Mouse (Mus musculus) adrenal gland, postnatal 36 days (tissue): ENCODE data around the gene Gtpbp4. TPM values are rescaled to one million over a fixed set of nuclear protein-coding genes. Genes with fewer than 3 reads are reported as not detected.
"Not testable (repeated sequence)": the region's sequence is repeated elsewhere in the genome, so short reads cannot be mapped to it uniquely, and the experiment has no call there.

Source experiments
- DNase-seq, 2 experiments: peaks; one replicate each; pipeline ENCODE4 v3.0.0; 2021; ENCODE audit warnings: mixed read lengths in 1 of 2
- long read RNA-seq, 2 experiments: library from polyadenylated mRNA; stranded (forward); transcript quantifications; one replicate each; pipeline ENCODE4 v2.0.0; 2021; ENCODE audit warnings: borderline sequencing depth in 2 of 2
- total RNA-seq, 2 experiments: library from RNA; stranded (reverse); gene quantifications; 2 replicates each; pipeline ENCODE4 v1.2.3; 2021

Gtpbp4 gene
- total RNA-seq: 10 to 100 TPM; 64.4 to 76.0 TPM
- long read RNA-seq, experiment 1, full-length matches to known transcripts: 58 of 84 reads
- long read RNA-seq, experiment 1, partial matches to known transcripts: 22 of 84 reads
- long read RNA-seq, experiment 1, other reads (novel, unspliced or antisense): 4 of 84 reads
- long read RNA-seq, experiment 2, full-length matches to known transcripts: 24 of 25 reads
- long read RNA-seq, experiment 2, partial matches to known transcripts: 0 of 25 reads
- long read RNA-seq, experiment 2, other reads (novel, unspliced or antisense): 1 of 25 reads

DNA sequence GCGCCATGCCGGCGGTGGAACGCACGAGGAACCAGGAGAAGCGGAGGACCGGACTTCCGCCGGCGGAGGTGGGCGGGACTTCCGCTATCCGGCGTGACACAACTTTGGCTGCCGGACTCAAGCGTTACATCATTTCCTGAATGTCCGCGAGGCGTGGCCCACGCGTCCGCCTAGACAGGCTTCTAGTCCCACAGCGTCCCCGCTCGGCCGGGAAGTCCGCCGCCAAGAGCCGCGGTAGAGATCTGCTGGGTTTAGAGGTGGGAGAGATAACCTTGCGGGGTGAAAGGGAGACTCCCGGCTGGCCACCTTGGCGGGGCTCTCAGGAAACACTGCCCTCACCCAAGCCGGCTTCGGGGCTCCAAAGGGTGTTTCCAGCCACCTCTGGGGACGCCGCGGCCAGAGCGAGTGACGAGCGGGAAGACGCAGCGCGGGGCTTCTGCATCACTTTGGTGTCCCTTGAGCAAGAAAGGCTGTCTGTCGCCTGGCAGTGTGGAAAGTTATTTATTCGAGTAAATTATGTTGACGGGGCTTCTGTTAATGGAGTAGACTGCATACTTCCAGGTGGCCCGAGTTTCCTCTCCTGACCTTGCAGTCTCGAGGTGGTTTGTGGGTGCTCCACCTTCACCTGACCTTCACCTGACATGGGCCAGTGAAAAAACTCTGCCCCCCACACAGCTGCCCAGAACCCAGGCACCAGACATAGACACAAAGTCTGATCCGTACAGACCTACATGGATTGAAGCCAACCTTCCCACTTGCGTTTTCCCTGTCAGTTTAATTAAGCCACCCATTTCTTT, at the start of gene Gtpbp4:
TSS of gene Gtpbp4 (minus strand) at position 94 of the 797 bp plus-strand sequence.
- DNase-seq: peak; percentile 98

DNA sequence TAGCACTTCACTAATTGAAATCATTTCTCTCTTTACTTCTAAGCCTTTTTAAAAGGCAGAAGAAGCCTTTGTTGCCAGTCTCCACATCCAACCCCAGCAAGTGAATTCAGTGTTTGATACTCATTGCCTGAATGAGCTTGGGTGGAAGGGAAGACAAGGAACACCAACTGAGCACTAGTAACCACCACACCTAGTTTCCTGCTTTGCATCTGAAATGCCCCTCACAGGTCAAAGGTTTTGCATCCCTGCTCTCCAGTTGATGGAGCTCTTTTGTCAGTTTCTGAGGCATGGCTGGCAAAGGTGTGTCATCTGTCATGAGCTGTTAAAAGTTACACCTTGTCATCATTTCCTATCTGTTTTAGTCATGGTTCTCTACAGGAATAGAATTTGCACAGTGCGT, 48.8 kb upstream of the Gtpbp4 start:
- no peak for DNase-seq

DNA sequence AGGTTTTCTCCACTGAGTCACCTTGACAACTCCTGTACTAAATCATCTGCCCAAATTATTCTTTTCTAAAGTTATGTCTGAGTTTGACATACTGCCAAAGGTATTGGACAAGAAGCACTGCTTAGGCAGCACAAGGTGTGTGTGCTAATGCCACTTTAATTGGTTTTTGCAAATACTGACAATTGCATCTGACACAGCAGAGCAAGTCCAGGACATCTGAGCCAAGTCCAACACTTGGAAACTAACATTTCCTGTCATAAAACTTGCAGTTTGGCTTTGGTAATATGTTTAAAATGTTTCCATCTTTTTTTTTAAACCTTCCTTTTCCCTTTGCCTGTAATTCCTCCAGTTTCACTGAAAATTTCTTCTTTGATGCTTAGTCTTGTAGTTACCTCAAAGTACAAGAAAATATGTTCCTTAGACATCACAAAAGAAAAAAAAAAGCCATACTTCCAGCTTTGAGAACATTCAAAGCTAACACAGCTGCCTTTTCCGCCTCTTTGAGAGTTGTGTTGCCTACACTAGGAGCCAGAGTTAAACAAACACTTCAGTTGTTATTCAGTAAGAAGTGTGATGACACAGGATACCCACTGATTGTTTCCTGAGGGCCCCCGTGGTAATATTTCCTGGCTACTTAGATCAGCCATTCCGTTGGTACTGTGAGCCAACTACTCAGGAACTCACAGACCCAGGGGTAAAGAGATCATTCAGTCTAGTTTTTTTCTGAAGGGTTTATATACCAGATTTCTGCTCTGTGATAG, 47.6 kb upstream of the Gtpbp4 start:
- DNase-seq: no peak

DNA sequence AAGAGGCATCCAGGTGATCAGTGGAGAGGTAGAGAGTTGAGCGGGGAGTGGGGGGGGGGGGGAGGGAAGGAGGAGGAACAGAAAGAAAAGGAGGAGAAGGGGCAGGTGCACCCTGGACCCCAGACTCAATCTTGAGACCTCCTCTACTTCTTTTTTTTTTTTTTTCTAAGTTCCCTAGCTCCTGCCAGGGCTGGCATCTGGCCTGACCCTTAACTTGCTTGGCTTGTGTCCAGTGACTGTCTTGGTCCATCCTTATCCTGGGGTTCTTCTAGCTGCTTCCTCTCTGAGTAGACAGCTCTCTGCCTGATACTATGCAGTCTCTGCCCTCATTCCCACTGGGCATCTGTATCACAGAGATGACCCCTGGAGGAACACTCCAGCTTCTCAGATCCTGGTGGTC, 44.7 kb upstream of the Gtpbp4 start:
- no peak for DNase-seq

DNA sequence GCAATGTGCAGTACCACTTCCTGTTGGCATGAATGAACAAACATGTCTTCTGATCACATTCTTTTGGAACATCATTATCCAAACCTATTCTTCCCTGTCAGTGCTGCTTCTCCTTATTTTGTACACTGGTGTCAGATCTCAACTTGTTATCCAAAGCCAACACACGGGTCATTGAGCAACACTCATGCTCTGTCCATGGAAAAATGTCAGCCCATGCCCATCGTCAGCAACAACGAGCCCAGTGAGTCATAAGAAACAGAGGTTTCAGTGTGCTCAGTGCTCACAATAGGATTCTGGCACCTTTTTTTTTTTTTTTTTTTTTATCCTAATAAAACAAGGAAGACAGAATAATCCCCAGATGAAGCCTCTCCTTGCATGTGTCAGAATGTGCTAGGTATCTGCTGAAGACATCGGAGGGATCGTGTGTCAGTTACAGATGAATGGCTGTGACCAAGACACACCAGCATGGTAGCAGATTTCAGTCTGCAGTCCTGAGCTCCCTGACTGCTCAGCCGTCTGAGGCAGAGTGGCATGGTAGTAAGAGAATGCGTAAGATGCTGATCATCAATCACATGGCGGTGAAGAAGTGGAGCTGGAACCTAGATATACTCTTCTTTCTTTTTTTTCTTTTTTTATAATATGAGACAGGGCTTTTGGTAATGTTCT, 36.2 kb upstream of the Gtpbp4 start:
- DNase-seq: no peak

DNA sequence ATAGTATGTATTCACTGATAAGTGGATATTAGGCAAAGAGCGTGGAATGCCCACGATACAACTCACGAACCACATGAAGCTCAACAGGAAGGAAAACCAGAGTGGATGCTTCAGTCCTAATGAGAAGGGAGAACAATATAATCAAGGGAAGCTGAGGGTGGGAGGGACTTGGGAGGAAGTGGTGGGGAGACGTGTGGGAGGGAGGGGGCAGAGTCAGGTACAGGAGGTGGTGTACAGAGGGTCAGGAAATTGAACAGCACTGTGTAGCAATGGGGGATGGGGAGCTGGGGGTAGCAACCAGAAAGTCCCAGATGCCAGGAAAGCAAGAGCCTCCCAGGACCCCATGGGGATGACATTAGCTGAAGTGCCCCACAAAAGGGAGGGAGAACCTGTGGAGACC, 34.5 kb upstream of the Gtpbp4 start:
- no peak for DNase-seq

DNA sequence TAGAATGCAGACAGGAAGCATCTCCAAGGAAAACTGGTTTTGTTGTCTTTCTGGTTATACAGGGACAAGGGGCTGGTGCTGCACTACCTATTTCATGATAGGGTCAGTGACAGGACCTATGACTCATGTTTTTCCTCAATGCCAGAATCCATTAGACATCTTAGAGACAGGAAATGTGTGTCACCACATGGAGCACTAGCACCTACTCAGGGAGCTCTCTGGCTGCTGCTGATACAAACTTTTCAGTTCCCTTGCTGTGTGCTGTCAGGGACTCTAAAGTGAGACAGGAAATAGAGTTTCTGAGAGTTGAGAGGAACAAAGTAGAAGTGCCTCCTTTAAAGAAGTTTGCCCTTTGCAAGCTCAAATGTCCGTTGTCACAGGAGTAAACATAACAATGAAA, 31.4 kb upstream of the Gtpbp4 start:
- DNase-seq: no peak

DNA sequence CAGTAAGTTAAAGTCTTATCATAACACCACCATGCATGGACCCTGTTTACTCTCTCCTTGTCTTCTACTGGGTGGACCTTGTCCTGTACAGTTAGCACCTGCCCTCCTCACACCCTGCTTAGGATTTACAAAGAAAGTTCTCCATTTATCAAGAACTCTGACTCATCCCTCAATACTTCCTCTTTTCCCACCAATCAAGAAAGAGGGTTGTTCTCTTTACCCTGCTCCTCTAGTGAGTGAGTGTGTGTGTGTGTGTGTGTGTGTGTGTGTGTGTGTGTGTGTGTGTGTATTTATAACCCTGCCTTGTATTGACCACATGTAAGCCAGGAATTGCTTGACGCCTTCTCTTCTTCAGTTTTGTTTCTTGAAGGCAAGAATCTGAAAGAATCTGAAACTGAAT, 26.7 kb upstream of the Gtpbp4 start:
- DNase-seq: no peak

DNA sequence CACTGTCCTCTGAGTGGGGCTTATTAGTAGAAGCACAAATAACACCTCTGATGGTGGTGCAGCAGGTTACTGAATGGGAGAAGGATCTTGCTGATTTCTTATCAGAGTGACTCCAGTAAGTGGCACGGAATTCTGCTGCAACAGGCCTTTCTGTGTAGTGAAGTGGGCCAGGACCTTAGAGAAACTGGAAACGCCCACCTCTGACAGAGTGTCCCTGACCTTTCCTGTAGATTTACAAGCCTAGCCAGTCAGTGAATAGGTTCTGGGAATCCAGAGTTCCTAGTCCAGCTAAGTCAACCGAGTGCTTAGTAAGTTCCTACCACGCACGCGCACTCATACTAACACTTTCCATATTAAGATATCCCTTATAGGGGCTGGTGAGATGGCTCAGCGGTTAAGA, 25.7 kb upstream of the Gtpbp4 start:
- peak; percentile 60 to 71 for DNase-seq

DNA sequence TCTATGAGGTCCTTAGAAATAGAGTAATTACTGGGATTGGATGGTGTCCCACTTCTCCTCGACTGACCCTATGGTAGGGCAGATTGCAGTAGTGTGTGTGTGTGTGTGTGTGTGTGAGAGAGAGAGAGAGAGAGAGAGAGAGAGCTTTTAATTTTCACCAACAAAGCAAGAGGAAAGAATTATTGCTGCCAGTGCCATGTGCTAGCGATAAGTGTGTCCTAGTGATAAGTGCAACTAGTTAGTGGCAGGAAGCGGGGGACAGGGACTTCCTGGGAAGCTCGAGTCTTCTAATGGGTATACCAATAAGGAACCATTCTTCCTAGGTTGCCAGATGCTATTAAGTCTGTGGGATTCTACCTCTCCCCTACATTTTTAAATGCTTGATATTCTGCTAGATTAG, 23.8 kb upstream of the Gtpbp4 start:
- DNase-seq: no peak

DNA sequence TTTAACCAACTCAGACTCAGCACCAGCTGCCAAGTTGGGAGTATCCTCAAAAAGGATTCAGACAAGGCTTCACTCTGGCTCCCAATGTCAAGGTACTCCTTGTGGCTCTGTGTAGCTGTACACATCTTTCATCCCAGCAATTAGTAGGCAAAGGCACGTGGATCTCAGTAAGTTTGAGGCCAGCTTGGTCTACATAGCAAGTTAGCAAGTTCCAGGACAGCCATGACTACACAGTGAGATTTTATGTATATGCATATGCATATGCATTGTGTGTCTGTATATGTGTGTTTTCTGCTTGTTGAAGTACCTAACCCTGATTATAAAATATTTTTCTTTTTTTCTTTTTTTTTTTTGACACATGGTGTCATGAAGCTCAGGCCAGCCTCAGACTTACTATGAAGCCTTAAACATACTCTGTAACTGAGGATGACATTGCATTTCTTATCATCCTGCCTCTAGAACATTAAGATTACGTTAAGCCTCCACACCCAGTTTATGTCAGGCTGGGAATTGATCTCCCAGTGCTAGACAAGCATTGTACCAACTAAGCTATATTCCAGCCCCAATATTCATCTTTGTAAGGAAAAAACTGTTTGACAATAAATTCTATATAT, 23.2 kb upstream of the Gtpbp4 start:
- DNase-seq: no peak

DNA sequence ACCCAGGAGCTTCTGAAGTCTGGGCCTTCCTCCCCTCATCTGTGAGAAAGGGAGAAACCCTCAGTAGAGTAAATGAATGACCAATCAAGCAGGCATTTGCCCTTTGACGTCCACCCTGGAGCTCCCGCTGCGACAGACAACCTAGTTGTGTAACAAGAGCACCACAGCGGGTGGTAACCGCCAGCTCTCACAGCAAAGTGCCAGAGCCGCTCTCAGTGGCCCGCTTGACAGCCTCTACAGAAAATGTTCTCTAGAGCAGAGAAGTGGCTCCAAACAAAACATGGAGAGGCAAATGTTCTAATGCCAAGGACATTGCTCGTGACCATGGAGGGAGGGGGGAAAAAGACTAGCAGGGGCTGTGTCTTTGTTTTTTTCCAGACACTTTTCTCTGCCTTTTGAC, 21.3 kb upstream of the Gtpbp4 start:
- peak; percentile 72 to 73 for DNase-seq

DNA sequence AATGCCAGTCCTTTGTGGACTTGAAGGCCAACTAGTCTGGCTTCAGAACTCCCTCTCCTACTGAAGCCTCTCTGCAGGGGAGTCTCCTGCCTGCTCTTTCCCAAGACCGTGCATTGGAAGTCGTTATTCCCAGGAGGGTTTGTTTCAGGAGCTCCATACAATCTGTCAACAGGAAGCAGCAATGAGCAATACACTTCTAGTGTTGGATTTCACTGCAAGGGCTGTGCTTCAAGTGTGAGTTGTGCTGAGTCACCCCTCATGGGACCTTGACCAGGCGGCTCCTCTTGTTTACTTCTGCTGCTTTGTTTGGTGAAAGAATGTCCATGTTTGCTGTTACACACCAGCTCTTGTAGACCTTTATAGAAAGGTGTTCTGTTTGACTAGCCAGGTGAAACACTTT, 18.5 kb upstream of the Gtpbp4 start:
- DNase-seq: peak; percentile 35 to 43

DNA sequence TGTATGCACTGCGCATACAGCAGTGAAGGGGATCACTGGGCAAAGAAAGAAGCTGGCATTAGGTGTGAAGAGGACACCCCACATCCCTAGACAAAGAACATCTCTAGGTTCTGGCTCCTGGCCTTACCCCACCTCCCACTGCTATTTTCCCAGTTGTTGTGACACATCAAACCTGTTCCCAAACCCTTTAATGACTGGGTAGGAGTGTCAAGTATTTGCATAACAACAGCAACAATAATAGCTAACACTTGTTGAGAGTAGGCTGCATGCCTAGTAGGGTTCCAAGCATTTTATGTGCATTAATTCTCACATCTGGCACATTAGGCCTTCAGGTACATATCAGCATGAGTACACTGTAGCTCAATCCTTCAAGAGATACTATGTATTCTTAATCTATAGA, 17.6 kb upstream of the Gtpbp4 start:
- DNase-seq: no peak

DNA sequence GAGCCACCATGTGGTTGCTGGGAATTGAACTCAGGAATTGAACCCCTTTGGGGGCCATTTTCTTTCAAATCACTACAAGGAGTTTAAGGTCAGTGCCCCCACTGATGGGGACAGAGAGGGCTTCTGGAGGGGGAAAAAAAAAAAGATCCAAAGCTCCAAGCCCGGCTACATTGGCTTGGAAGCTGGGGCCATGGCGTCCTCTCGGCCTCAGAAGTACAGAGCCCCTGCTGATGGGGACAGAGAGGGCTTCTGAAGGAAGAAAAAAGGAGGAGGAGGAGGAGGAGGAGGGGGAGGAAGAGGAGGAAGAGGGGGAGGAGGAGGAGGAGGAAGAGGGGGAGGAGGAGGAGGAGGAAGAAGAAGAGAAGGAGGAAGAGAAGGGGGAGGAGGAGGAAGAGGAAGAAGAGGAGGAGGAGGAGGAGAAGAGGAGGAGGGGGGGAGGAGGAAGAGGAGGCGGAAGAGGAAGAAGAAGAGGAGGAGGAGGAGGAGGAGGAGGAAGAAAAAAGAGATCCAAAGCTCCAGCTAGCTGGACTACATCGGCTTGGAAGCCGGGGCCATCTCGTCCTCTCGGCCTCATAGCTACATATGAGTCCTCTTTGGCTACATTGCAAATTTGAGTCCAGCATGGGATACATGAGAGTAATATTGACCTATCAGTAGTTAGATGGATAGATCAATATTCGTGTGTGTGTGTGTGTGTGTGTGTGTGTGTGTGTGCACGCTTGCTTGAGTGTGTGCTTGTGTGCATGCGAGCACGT, 15.9 kb upstream of the Gtpbp4 start:
- DNase-seq: peak; percentile 54 to 83

DNA sequence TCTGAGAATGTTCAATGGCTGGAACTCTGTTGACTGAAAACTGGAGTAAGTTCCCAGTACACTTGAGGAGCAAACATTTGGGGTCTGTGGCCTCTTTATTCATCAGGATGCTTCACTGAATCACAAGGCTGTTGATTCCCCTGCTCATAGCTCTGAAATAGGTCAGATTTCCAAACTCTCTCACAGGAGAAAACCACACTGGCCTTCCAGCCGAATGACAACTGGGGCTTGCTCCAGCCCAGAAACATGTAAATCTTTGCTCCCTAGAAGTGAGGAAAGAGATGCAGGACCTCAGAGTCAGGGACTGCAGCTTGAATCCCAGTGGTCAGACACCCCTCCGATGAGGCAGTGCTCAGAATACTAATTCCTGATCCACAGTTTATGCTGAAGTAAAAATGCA, 7.4 kb upstream of the Gtpbp4 start:
- peak; percentile 19 to 51 for DNase-seq

DNA sequence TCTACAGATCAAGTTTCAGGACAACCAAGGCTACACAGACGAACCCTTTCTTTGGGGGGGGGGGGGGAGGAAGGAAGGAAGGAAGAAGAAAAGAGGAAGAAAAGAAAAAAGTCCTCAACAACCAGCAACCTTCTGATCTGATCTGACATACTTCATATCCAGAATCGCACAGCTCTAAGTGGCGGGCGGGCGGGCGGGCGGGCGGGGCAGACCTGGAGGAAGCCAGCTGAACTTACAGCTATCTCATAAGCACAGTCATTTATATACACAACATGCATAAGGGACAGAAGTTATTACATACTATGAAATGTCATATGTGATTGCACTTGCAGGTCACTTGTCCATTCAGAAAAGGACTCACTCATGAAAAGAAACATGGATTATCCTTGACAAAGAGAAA, 3.6 kb upstream of the Gtpbp4 start:
- no peak for DNase-seq

DNA sequence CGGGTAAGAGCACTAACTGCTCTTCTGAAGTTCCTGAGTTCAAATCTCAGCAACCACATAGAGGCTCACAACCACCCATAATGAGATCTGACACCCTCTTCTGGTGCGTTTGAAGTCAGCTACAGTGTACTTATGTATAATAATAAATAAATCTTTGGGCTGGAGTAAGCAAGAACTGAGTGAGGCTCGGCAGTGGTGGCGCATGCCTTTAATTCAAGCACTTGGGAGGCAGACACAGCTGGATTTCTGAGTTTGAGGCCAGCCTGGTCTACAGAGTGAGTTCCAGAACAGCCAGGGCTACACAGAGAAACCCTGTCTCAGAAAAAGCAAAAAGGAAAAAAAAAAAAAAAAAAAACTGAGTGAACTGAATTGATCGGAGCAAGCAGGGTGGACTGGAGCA, 1.3 kb upstream of the Gtpbp4 start:
- DNase-seq: not testable (repeated sequence)

DNA sequence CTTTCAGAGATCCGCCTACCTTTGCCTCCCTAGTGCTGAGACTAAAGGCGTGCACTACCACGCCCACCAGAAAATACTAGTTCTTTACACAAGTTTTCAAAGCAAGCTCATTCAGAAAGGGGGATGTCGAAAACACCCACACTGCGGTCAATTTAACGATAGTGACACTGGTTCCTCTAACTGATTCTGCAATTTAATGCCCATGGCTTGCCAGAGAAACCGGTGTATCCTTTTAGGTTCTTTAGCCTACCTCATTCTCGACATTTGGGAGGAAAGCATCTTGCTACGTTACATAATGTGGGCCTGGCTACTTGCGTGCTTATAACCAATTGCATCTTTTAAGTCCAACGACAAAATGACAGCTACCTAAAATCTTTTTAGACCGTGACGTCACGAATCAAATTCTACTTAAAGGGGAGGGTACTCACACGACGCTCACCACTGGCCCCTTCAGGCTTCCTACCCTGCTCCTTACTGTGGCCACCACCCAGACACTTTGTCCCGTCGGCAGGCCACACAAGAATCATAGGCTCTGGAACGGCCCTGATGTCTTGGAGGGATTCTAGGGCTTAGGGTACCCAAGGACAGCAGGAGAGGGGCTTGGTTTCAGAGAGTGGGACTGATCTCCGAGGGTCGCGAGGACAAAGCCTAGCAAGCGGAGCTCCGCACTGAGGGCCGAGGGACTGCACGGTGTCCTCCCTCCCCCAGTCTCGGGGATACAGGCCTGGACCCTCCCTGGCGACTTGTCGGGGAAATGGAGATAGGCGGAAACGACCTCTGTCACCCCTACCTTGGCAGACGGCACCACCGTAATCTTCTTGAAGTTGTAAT, 509 bp downstream of the Gtpbp4 start:
- DNase-seq: no peak

DNA sequence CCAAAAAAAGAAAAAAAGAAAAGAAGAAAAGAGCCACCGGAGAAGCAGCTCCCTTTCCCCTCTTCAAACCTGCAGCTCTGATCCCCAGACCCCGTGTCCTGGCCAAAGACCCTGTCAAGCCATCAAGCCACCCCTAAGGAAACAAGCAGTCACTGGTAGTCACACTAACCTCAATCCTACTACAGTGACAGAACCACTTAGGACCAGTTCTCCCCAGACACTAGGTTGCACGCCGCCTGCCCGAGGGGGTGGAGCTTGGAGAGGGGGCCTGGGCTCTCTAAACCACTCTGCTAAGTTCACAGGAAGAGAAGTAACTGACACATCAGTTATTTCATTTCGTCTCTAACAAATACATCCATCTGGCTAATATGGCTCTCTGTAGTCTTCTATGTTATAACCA, 3.7 kb downstream of the Gtpbp4 start:
- DNase-seq: no peak
